Mouse (Mus musculus) cerebellum, adult 9-11 months (tissue): ENCODE measurements around the gene Gadd45a.
"Not testable (repeated sequence)": the region's sequence is repeated elsewhere in the genome, so short reads cannot be mapped to it uniquely, and the experiment has no call there.

Experiments used
- DNase-seq: peaks from one replicate; pipeline ENCODE4 v3.0.0; 2022

Gene Gadd45a

GRCm38 (mm10) chr6:67048052-67048691 is 10.9 kb upstream of the Gadd45a start:
- DNase-seq = no peak

- no peak for DNase-seq
These were observed 9.7 kb upstream of the Gadd45a start for GRCm38 (mm10) chr6:67046937-67047336.

- no peak for DNase-seq
These were observed 8.2 kb upstream of the Gadd45a start for GRCm38 (mm10) chr6:67045424-67045823.

GRCm38 (mm10) chr6:67040904-67041410 is 3.7 kb upstream of the Gadd45a start:
- DNase-seq = no peak

- DNase-seq = peak; percentile 10
These were observed 1.7 kb upstream of the Gadd45a start for GRCm38 (mm10) chr6:67038964-67039363.

GRCm38 (mm10) chr6:67036356-67036811 is 873 bp downstream of the Gadd45a start:
- DNase-seq = peak; percentile 78

GRCm38 (mm10) chr6:67035388-67036299 is 1.6 kb downstream of the Gadd45a start:
- no peak for DNase-seq

- no peak for DNase-seq
These were observed 2.7 kb downstream of the Gadd45a start for GRCm38 (mm10) chr6:67034331-67035130.

- DNase-seq = no peak
These were observed 3.7 kb downstream of the Gadd45a start for GRCm38 (mm10) chr6:67033604-67034003.

- DNase-seq = not testable (repeated sequence)
These were observed 4.3 kb downstream of the Gadd45a start for GRCm38 (mm10) chr6:67032972-67033371.

- not testable (repeated sequence) for DNase-seq
These were observed 4.7 kb downstream of the Gadd45a start for GRCm38 (mm10) chr6:67032551-67032950.

GRCm38 (mm10) chr6:67030846-67031245 is 6.4 kb downstream of the Gadd45a start:
- no peak for DNase-seq

- DNase-seq = no peak
These were observed 6.8 kb downstream of the Gadd45a start for GRCm38 (mm10) chr6:67030416-67030815.

- DNase-seq = no peak
These were observed 7.3 kb downstream of the Gadd45a start for GRCm38 (mm10) chr6:67029987-67030386.

- no peak for DNase-seq
These were observed 7.8 kb downstream of the Gadd45a start for GRCm38 (mm10) chr6:67029312-67029950.

- no peak for DNase-seq
These were observed 9.7 kb downstream of the Gadd45a start for GRCm38 (mm10) chr6:67027438-67028142.

- no peak for DNase-seq
These were observed 10.6 kb downstream of the Gadd45a start for GRCm38 (mm10) chr6:67026661-67027060.

GRCm38 (mm10) chr6:67023729-67024128 is 13.5 kb downstream of the Gadd45a start:
- no peak for DNase-seq

- DNase-seq = no peak
These were observed 15.9 kb downstream of the Gadd45a start for GRCm38 (mm10) chr6:67021308-67021707.

- DNase-seq = not testable (repeated sequence)
These were observed 18.3 kb downstream of the Gadd45a start for GRCm38 (mm10) chr6:67019001-67019400.

GRCm38 (mm10) chr6:67018365-67018764 is 18.9 kb downstream of the Gadd45a start:
- no peak for DNase-seq
